Mouse (Mus musculus) hindbrain, embryonic 16.5 days (tissue): ENCODE measurements around the gene Masp2. TPM values are rescaled to one million over a fixed set of nuclear protein-coding genes. Genes with fewer than 3 reads are reported as not detected.

Experiments used
- ATAC-seq: fragments of 200-750 bp; cut with Nextera tagmentation; 2 replicates; pipeline ENCODE4 v1.8.0; 2017; ENCODE audit warnings: moderate TSS enrichment, moderate library complexity
- H3K27ac ChIP-seq: fragments of 300-500 bp; sonication (generic); 2 replicates; pipeline ENCODE4 v1.5.1; 2014; ENCODE audit warnings: low read depth, mild to moderate bottlenecking, control low read depth, low read length, moderate library complexity
- H3K27me3 ChIP-seq: fragments of 300-500 bp; sonication (generic); replicated peaks from 2 replicates; pipeline ENCODE4 v1.6.1; 2014; ENCODE audit warnings: low read length; ENCODE audit not compliant: control insufficient read depth, insufficient read depth
- H3K36me3 ChIP-seq: fragments of 300-500 bp; sonication (generic); 2 replicates; pipeline ENCODE4 v1.6.1; 2014; ENCODE audit warnings: mild to moderate bottlenecking, low read length, moderate library complexity, mixed read lengths; ENCODE audit not compliant: control insufficient read depth, insufficient read depth
- H3K4me1 ChIP-seq: fragments of 300-500 bp; sonication (generic); 2 replicates; pipeline ENCODE4 v1.6.1; 2014; ENCODE audit warnings: low read depth, low read length; ENCODE audit not compliant: control insufficient read depth, insufficient read depth
- H3K4me2 ChIP-seq: fragments of 300-500 bp; sonication (generic); 2 replicates; pipeline ENCODE4 v1.6.1; 2014; ENCODE audit warnings: mild to moderate bottlenecking, low read length, control low read depth, moderate library complexity
- H3K4me3 ChIP-seq: fragments of 300-500 bp; sonication (generic); 2 replicates; pipeline ENCODE4 v1.5.1; 2014; ENCODE audit warnings: mild to moderate bottlenecking, low read length, control low read depth, moderate library complexity
- H3K9ac ChIP-seq: fragments of 300-500 bp; sonication (generic); 2 replicates; pipeline ENCODE4 v1.6.1; 2014; ENCODE audit warnings: low read depth, mild to moderate bottlenecking, control low read depth, low read length, moderate library complexity
- H3K9me3 ChIP-seq: fragments of 300-500 bp; sonication (generic); 2 replicates; pipeline ENCODE4 v1.6.1; 2014; ENCODE audit warnings: mild to moderate bottlenecking, low read length, moderate library complexity; ENCODE audit not compliant: control insufficient read depth
- whole genome bisulfite sequencing: fragments of 180-500 bp; shearing (Covaris S2); extraction: QIAGEN DNeasy Blood & Tissue Kit; methylation state at CpG from one replicate; pipeline ENCODE4 v1.1.7; 2014; 5-methylcytosine and 5-hydroxymethylcytosine counted together
- polyA plus RNA-seq: library from polyadenylated mRNA; unstranded; fragments of >200 nt; fragmentation: Nextera tagmentation; extraction: Ambion mirVana; gene quantifications from 2 replicates; pipeline ENCODE4 v1.2.1, GENCODE M21; 2015

Gene Masp2
- polyA plus RNA-seq, 1 experiment from 2014 or later = 0.95 TPM

- peaks cover 27% of the 10 kb centered on the region for H3K36me3 ChIP-seq
- no peak overlapping the region for H3K4me3 ChIP-seq
- H3K4me1 ChIP-seq = no peaks in the 10 kb centered on the region
- 89% methylated on average over 5 of the region's 5 CpGs for WGBS
- no peak overlapping the region for H3K9ac ChIP-seq
- ATAC-seq = no peak; the same call in 1 of the 2 replicates
- no peaks in the 10 kb centered on the region for H3K27me3 ChIP-seq
- H3K27ac ChIP-seq = no peak overlapping the region
- H3K4me2 ChIP-seq = no peak overlapping the region
- no peaks in the 10 kb centered on the region for H3K9me3 ChIP-seq
These were observed 20.9 kb upstream of the Masp2 start for GRCm38 (mm10) chr4:148581422-148581821.

- peaks cover 22% of the 10 kb centered on the region for H3K36me3 ChIP-seq
These were observed 19.1 kb upstream of the Masp2 start for GRCm38 (mm10) chr4:148583257-148583656.

GRCm38 (mm10) chr4:148586648-148587047 lies 15.7 kb upstream of the Masp2 start:
- no peak overlapping the region for H3K27ac ChIP-seq
- no peaks in the 10 kb centered on the region for H3K27me3 ChIP-seq
- H3K9ac ChIP-seq = no peak overlapping the region
- no peak for ATAC-seq
- H3K4me2 ChIP-seq = no peak overlapping the region
- H3K4me3 ChIP-seq = no peak overlapping the region
- H3K9me3 ChIP-seq = no peaks in the 10 kb centered on the region
- H3K36me3 ChIP-seq = peaks cover 7% of the 10 kb centered on the region
- H3K4me1 ChIP-seq = no peaks in the 10 kb centered on the region
- WGBS = 85% methylated on average over 9 of the region's 9 CpGs

More at GRCm38 (mm10) chr4:148583257-148583656, 19.1 kb upstream of the Masp2 start:
- Histone ChIP-seq H3K9me3 (no peaks in the 10 kb centered on the region), H3K4me3 (no peak overlapping the region), H3K9ac (no peak overlapping the region), H3K4me2 (no peak overlapping the region), H3K27me3 (no peaks in the 10 kb centered on the region), H3K4me1 (no peaks in the 10 kb centered on the region), H3K27ac (no peak overlapping the region)
- no peak for ATAC-seq
- WGBS = 86% methylated on average over 4 of the region's 4 CpGs

GRCm38 (mm10) chr4:148588793-148589192 lies 13.6 kb upstream of the Masp2 start:
- H3K27me3 ChIP-seq = no peaks in the 10 kb centered on the region
- no peak for ATAC-seq
- WGBS = 70% methylated on average over 9 of the region's 9 CpGs
- no peak overlapping the region for H3K4me2 ChIP-seq
- H3K36me3 ChIP-seq = peaks cover 6% of the 10 kb centered on the region; the same call in 1 of the 2 replicates
- no peaks in the 10 kb centered on the region for H3K9me3 ChIP-seq
- H3K4me3 ChIP-seq = no peak overlapping the region
- H3K9ac ChIP-seq = no peak overlapping the region
- H3K4me1 ChIP-seq = peaks cover 11% of the 10 kb centered on the region
- no peak overlapping the region for H3K27ac ChIP-seq

- Histone ChIP-seq H3K4me1 (peaks cover 11% of the 10 kb centered on the region), H3K27me3 (no peaks in the 10 kb centered on the region), H3K4me2 (no peak overlapping the region), H3K9ac (no peak overlapping the region), H3K27ac (no peak overlapping the region), H3K9me3 (no peaks in the 10 kb centered on the region), H3K4me3 (no peak overlapping the region), H3K36me3 (peaks cover 11% of the 10 kb centered on the region)
- WGBS = 59% methylated on average over 7 of the region's 8 CpGs
- ATAC-seq = no peak
These were observed 12.8 kb upstream of the Masp2 start for GRCm38 (mm10) chr4:148589565-148589964.

GRCm38 (mm10) chr4:148590421-148591170 lies 11.8 kb upstream of the Masp2 start:
- Histone ChIP-seq H3K27me3 (no peaks in the 10 kb centered on the region), H3K27ac (peak overlapping the region; percentile 84), H3K4me2 (peak overlapping the region; percentile 84), H3K4me3 (peak overlapping the region; percentile 96), H3K9ac (peak overlapping the region; percentile 52), H3K36me3 (peaks cover 21% of the 10 kb centered on the region), H3K4me1 (peaks cover 11% of the 10 kb centered on the region), H3K9me3 (no peaks in the 10 kb centered on the region)
- 6% methylated on average over 18 of the region's 18 CpGs for WGBS
- ATAC-seq = no peak

- Histone ChIP-seq H3K4me3 (peak within 1 kb of the TSS; percentile 96), H3K27ac (peak within 1 kb of the TSS; percentile 84), H3K27me3 (no peaks in the 10 kb centered on the region), H3K36me3 (peaks cover 22% of the 10 kb centered on the region), H3K9me3 (no peaks in the 10 kb centered on the region), H3K4me2 (peak within 1 kb of the TSS; percentile 84), H3K4me1 (peaks cover 11% of the 10 kb centered on the region), H3K9ac (peak within 1 kb of the TSS; percentile 77)
- ATAC-seq = peak; percentile 99
- WGBS = under 1% methylated on average over 47 of the region's 50 CpGs
These were observed 11.2 kb upstream of the Masp2 start, which contains the start of gene Srm for GRCm38 (mm10) chr4:148591171-148591630. TSS of gene Srm (plus strand) at chr4:148591503.

- H3K9ac ChIP-seq = peak overlapping the region; percentile 77
- H3K36me3 ChIP-seq = peaks cover 25% of the 10 kb centered on the region
- under 1% methylated on average over 53 of the region's 53 CpGs for WGBS
- ATAC-seq = peak; percentile 57
- H3K4me1 ChIP-seq = peaks cover 11% of the 10 kb centered on the region
- H3K4me3 ChIP-seq = peak overlapping the region; percentile 96
- H3K27me3 ChIP-seq = no peaks in the 10 kb centered on the region
- H3K9me3 ChIP-seq = no peaks in the 10 kb centered on the region
- H3K27ac ChIP-seq = peak overlapping the region; percentile 72
- H3K4me2 ChIP-seq = peak overlapping the region; percentile 84
These were observed 10.5 kb upstream of the Masp2 start for GRCm38 (mm10) chr4:148591637-148592380.

- no peaks in the 10 kb centered on the region for H3K27me3 ChIP-seq
- ATAC-seq = no peak
- 95% methylated on average over 11 of the region's 11 CpGs for WGBS
- H3K36me3 ChIP-seq = peaks cover 28% of the 10 kb centered on the region
- H3K4me2 ChIP-seq = no peak overlapping the region
- no peak overlapping the region for H3K27ac ChIP-seq
- no peak overlapping the region for H3K9ac ChIP-seq
- H3K9me3 ChIP-seq = no peaks in the 10 kb centered on the region
- no peak overlapping the region for H3K4me3 ChIP-seq
- H3K4me1 ChIP-seq = peaks cover 11% of the 10 kb centered on the region
These were observed 8.4 kb upstream of the Masp2 start for GRCm38 (mm10) chr4:148593996-148594395.
